Mouse (Mus musculus): ENCODE measurements around the gene Spata31d1a. TPM values are rescaled to one million over a fixed set of nuclear protein-coding genes. Genes with fewer than 3 reads are reported as not detected.
"Not testable (repeated sequence)": the region's sequence is repeated elsewhere in the genome, so short reads cannot be mapped to it uniquely, and the experiment has no call there.

Spata31d1a gene
- polyA plus RNA-seq, 1 experiment: not detected

DNA sequence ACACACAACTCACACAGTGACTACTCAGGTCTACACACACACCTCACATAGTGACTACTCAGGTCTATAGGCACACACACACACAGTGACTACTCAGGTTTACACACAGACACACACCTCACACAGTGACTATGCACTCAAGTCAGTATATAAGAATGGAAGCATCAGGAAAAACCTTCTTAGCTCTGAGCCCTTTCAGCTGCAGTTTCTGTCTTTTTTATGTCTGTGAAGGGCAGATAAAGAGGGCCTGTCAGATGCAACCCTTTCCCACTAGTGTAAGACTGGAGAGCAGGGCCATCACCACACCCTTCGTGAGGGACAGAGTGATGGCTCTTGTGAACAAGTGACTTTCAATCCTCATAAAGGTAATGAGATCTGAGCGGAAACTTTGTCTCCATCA, 28.3 kb upstream of the Spata31d1a start:
- TF ChIP-seq CTCF (IDR thresholded peaks at IDR 0.05; ENCODE audit: control insufficient read depth, insufficient read depth, low read length) (no peak), POLR2A (IDR thresholded peaks at IDR 0.05; ENCODE audit: borderline replicate concordance, control insufficient read depth, low read depth, low read length) (no peak)
- Histone ChIP-seq H3K4me1 (ENCODE audit: control insufficient read depth, insufficient read depth, low read length) (peaks cover 1% of the 10 kb centered on the region; the same call in 1 of the 2 replicates), H3K27ac (ENCODE audit: control insufficient read depth, insufficient read depth, low read depth, low read length, poor library complexity) (peak overlapping the region; percentile 83), H3K4me3 (replicated peaks; ENCODE audit: control insufficient read depth, low read depth, low read length) (no peak overlapping the region)
- 69% methylated on average over 2 of the region's 2 CpGs for WGBS

- WGBS: 20% methylated on average over 3 of the region's 3 CpGs
- Histone ChIP-seq H3K27ac (ENCODE audit: control insufficient read depth, insufficient read depth, low read depth, low read length, poor library complexity) (no peak overlapping the region), H3K4me1 (ENCODE audit: control insufficient read depth, insufficient read depth, low read length) (peaks cover 1% of the 10 kb centered on the region; the same call in 1 of the 2 replicates), H3K4me3 (replicated peaks; ENCODE audit: control insufficient read depth, low read depth, low read length) (no peak overlapping the region)
- no peak for TF ChIP-seq POLR2A (IDR thresholded peaks at IDR 0.05; ENCODE audit: borderline replicate concordance, control insufficient read depth, low read depth, low read length)
- TF ChIP-seq CTCF (IDR thresholded peaks at IDR 0.05; ENCODE audit: control insufficient read depth, insufficient read depth, low read length): no peak
Observed at GRCm38 (mm10) chr13:59735190-59735589, 25.1 kb upstream of the Spata31d1a start.

DNA sequence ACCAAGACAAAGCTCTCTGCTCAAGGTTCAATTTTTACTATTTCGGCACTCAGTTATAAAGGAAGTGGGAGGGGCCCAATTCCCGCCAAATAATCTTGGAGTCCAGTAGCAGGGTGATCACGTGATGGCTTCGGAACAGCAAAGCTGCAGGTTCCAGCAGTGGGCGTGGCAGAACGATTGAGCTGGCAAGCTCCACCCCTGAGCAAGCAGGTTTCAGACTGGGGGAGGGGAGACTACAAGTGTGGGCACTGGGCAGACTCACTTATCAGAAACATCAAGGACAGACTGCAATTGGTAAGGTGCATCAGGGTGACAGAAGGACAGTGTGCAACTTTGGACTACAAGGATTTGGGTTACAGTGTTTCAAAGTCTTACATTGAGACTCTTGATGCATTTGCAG, 24.2 kb upstream of the Spata31d1a start:
- not testable (repeated sequence) for H3K27ac ChIP-seq (ENCODE audit: control insufficient read depth, insufficient read depth, low read depth, low read length, poor library complexity); H3K4me1 ChIP-seq (ENCODE audit: control insufficient read depth, insufficient read depth, low read length); H3K4me3 ChIP-seq (replicated peaks; ENCODE audit: control insufficient read depth, low read depth, low read length)
- WGBS: 20% methylated on average over 6 of the region's 6 CpGs

- Histone ChIP-seq H3K27ac (ENCODE audit: control insufficient read depth, insufficient read depth, low read depth, low read length, poor library complexity) (no peak overlapping the region), H3K4me1 (ENCODE audit: control insufficient read depth, insufficient read depth, low read length) (peaks cover 1% of the 10 kb centered on the region; the same call in 1 of the 2 replicates), H3K4me3 (replicated peaks; ENCODE audit: control insufficient read depth, low read depth, low read length) (no peak overlapping the region)
- TF ChIP-seq CTCF (IDR thresholded peaks at IDR 0.05; ENCODE audit: control insufficient read depth, insufficient read depth, low read length): no peak
- TF ChIP-seq POLR2A (IDR thresholded peaks at IDR 0.05; ENCODE audit: borderline replicate concordance, control insufficient read depth, low read depth, low read length): no peak
- 70% methylated on average over 4 of the region's 4 CpGs for WGBS
Observed at GRCm38 (mm10) chr13:59733936-59734335, 23.8 kb upstream of the Spata31d1a start.

GRCm38 (mm10) chr13:59731652-59732051, 21.5 kb upstream of the Spata31d1a start, which contains the start of gene Spata31d1d:
Spata31d1d (minus strand) TSS chr13:59731752.
- TF ChIP-seq CTCF (IDR thresholded peaks at IDR 0.05; ENCODE audit: control insufficient read depth, insufficient read depth, low read length) (no peak), POLR2A (IDR thresholded peaks at IDR 0.05; ENCODE audit: borderline replicate concordance, control insufficient read depth, low read depth, low read length) (no peak)
- WGBS: 43% methylated on average over 7 of the region's 7 CpGs
- peaks cover 1% of the 10 kb centered on the region; the same call in 1 of the 2 replicates for H3K4me1 ChIP-seq (ENCODE audit: control insufficient read depth, insufficient read depth, low read length)
- H3K4me3 ChIP-seq (replicated peaks; ENCODE audit: control insufficient read depth, low read depth, low read length): no peak within 1 kb of the TSS
- H3K27ac ChIP-seq (ENCODE audit: control insufficient read depth, insufficient read depth, low read depth, low read length, poor library complexity): no peak within 1 kb of the TSS

GRCm38 (mm10) chr13:59728378-59729093, 18.4 kb upstream of the Spata31d1a start:
- H3K27ac ChIP-seq (ENCODE audit: control insufficient read depth, insufficient read depth, low read depth, low read length, poor library complexity): no peak overlapping the region

GRCm38 (mm10) chr13:59726139-59726867, 16.2 kb upstream of the Spata31d1a start:
- H3K27ac ChIP-seq (ENCODE audit: control insufficient read depth, insufficient read depth, low read depth, low read length, poor library complexity): no peak overlapping the region
- TF ChIP-seq POLR2A (IDR thresholded peaks at IDR 0.05; ENCODE audit: borderline replicate concordance, control insufficient read depth, low read depth, low read length): no peak
- TF ChIP-seq CTCF (IDR thresholded peaks at IDR 0.05; ENCODE audit: control insufficient read depth, insufficient read depth, low read length): no peak
- no peak overlapping the region for H3K4me3 ChIP-seq (replicated peaks; ENCODE audit: control insufficient read depth, low read depth, low read length)
- no peaks in the 10 kb centered on the region for H3K4me1 ChIP-seq (ENCODE audit: control insufficient read depth, insufficient read depth, low read length)
- 38% methylated on average over 29 of the region's 29 CpGs for WGBS

More at GRCm38 (mm10) chr13:59728378-59729093, 18.4 kb upstream of the Spata31d1a start:
- peak; percentile 97 for TF ChIP-seq CTCF (IDR thresholded peaks at IDR 0.05; ENCODE audit: control insufficient read depth, insufficient read depth, low read length)
- TF ChIP-seq POLR2A (IDR thresholded peaks at IDR 0.05; ENCODE audit: borderline replicate concordance, control insufficient read depth, low read depth, low read length): no peak
- no peak overlapping the region for H3K4me3 ChIP-seq (replicated peaks; ENCODE audit: control insufficient read depth, low read depth, low read length)
- 19% methylated on average over 7 of the region's 7 CpGs for WGBS
- no peaks in the 10 kb centered on the region for H3K4me1 ChIP-seq (ENCODE audit: control insufficient read depth, insufficient read depth, low read length)

DNA sequence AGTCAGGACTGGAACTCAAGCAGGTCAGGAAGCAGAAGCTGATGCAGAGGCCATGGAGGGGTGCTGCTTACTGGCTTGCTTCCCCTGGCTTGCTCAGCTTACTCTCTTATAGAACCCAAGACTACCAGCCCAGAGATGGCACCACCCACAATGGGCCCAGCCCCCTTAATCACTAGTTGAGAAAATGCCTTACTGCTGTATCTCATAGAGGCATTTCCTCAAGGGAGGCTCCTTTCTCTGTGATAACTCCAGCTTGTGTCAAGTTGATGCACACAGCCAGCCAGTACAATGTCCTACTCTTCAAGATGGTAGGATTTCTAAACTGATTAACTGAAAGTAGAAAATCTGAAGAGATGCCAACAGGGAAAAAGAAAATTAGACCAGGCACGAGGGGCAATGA, 12.0 kb upstream of the Spata31d1a start:
- not testable (repeated sequence) for H3K4me3 ChIP-seq (replicated peaks; ENCODE audit: control insufficient read depth, low read depth, low read length); H3K27ac ChIP-seq (ENCODE audit: control insufficient read depth, insufficient read depth, low read depth, low read length, poor library complexity); H3K4me1 ChIP-seq (ENCODE audit: control insufficient read depth, insufficient read depth, low read length)
- WGBS: 65% methylated on average over 1 of the region's 1 CpGs

Data from bone marrow, adult 2 months (tissue).